Mouse (Mus musculus) forebrain, embryonic 15.5 days (tissue): ENCODE results near the gene Ccdc194. TPM values are rescaled to one million over a fixed set of nuclear protein-coding genes. Genes with fewer than 3 reads are reported as not detected.
"Not testable (repeated sequence)": the region's sequence is repeated elsewhere in the genome, so short reads cannot be mapped to it uniquely, and the experiment has no call there.

Experiments used
- ATAC-seq: fragments of 200-750 bp; cut with Nextera tagmentation; replicated peaks from 2 replicates; pipeline ENCODE4 v1.8.0; 2017; ENCODE audit warnings: mild to moderate bottlenecking, moderate TSS enrichment, moderate library complexity
- H3K27ac ChIP-seq: fragments of 300-500 bp; sonication (generic); replicated peaks from 2 replicates; pipeline ENCODE4 v1.5.1; 2015; ENCODE audit warnings: mild to moderate bottlenecking, inconsistent platforms
- H3K27me3 ChIP-seq: fragments of 300-500 bp; sonication (generic); 2 replicates; pipeline ENCODE4 v1.6.1; 2015; ENCODE audit warnings: inconsistent platforms
- H3K36me3 ChIP-seq: fragments of 300-500 bp; sonication (generic); 2 replicates; pipeline ENCODE4 v1.6.1; 2015; ENCODE audit warnings: mild to moderate bottlenecking, inconsistent platforms
- H3K4me1 ChIP-seq: fragments of 300-500 bp; sonication (generic); 2 replicates; pipeline ENCODE4 v1.6.1; 2015; ENCODE audit warnings: inconsistent platforms
- H3K4me2 ChIP-seq: fragments of 300-500 bp; sonication (generic); replicated peaks from 2 replicates; pipeline ENCODE4 v1.6.1; 2015; ENCODE audit warnings: mild to moderate bottlenecking, inconsistent platforms
- H3K4me3 ChIP-seq: fragments of 300-500 bp; sonication (generic); 2 replicates; pipeline ENCODE4 v1.5.1; 2015; ENCODE audit warnings: mild to moderate bottlenecking, inconsistent platforms
- H3K9ac ChIP-seq: fragments of 300-500 bp; sonication (generic); replicated peaks from 2 replicates; pipeline ENCODE4 v1.6.1; 2015; ENCODE audit warnings: mild to moderate bottlenecking, inconsistent platforms
- H3K9me3 ChIP-seq: fragments of 300-500 bp; sonication (generic); 2 replicates; pipeline ENCODE4 v1.6.1; 2016; ENCODE audit warnings: inconsistent platforms
- WGBS: fragments of 180-500 bp; shearing (Covaris S2); methylation state at CpG from one replicate; pipeline ENCODE4 v1.1.7; 2015; ENCODE audit warnings: mixed read lengths; 5-methylcytosine and 5-hydroxymethylcytosine counted together
- polyA plus RNA-seq: library from polyadenylated mRNA; unstranded; fragments of >200 nt; fragmentation: Nextera tagmentation; extraction: Ambion mirVana; gene quantifications from 2 replicates; pipeline ENCODE4 v1.2.1, GENCODE M21; 2015

Gene Ccdc194
- polyA plus RNA-seq, 1 experiment from 2014 or later, result 0.11 TPM

DNA sequence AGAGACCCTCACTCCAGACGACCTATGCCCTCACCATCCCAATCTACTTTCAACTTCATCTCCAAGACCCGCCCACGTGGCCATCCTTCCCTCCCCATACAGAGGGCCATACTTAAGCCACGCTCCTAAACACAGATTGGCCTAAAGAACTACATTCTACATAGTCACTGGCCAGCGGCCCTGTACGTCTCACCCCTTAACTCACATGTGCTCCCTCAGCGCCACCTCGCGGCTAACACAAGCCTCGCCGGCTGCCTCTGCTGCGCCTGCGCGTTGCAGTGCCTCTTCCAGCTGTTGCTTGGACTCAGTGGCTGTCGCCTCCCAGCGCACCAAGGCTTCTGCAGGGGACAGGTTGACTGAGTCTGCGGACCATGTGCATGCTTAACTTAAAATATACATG is 3.9 kb downstream of the Ccdc194 start:
- Histone ChIP-seq H3K4me1 (peaks cover 9% of the 10 kb centered on the region; the same call in 1 of the 2 replicates), H3K4me2 (no peak overlapping the region; the same call in 1 of the 2 replicates), H3K27me3 (peaks cover 33% of the 10 kb centered on the region), H3K27ac (no peak overlapping the region), H3K9ac (no peak overlapping the region), H3K9me3 (no peaks in the 10 kb centered on the region), H3K4me3 (no peak overlapping the region), H3K36me3 (no peaks in the 10 kb centered on the region)
- WGBS, result 3% methylated on average over 17 of the region's 17 CpGs
- ATAC-seq, result peak; percentile 55

DNA sequence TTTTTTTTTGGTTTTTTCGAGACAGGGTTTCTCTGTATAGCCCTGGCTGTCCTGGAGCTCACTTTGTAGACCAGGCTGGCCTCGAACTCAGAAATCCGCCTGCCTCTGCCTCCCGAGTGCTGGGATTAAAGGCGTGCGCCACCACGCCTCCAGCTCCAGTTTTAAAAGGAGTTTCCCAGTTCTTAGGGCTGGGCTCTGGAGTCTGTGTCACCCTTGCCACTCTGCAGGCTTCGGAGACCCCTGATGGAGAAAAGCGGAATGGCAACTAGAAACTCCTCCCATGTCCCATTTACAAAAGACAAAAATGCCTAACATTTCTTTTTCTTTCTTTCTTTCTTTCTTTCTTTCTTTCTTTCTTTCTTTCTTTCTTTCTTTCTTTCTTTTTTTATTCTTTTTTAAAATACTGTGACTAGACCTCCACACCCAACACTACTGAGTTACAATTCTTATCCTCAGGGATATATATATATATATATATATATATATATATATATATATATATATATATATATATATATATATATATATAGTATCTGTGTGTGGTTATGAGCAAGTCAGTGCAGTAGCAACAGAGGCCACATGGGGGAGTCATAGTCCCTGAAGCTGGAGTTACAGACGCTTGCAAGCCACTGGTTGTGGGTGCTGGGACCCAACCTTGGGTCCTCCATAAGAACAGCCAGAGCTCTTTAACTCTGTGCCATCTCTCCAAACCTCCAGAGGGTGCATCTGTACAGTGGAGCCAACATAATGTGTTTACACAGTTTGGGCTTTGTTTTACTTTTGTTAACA is 6.3 kb downstream of the Ccdc194 start:
- not testable (repeated sequence) for H3K4me2 ChIP-seq, ATAC-seq, H3K4me3 ChIP-seq, H3K4me1 ChIP-seq, H3K27ac ChIP-seq, H3K9ac ChIP-seq, H3K9me3 ChIP-seq, H3K36me3 ChIP-seq
- WGBS, result 30% methylated on average over 9 of the region's 10 CpGs
- peaks cover 11% of the 10 kb centered on the region; the same call in 1 of the 2 replicates for H3K27me3 ChIP-seq

DNA sequence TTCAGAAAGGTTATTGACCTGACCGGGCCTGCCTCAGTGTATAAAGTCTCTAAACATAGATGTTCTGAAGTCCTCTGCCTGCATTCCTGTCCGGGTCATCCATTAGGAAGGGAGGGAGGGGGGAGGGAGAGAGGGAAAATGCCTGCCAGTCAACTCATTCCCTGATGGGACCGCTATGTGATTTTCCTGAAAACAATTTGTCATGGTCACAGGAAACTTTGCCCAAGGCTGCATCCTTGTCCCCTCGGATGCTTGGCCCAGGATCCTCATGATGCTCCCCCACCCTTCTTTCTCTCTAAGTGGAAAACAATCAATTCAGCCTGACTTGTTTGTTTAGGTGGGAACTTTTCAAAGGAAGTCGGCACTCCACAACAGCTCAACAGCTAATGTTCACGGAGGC is 8.7 kb downstream of the Ccdc194 start:
- 0 out of 2 replicates have a peak, but pooled peaks cover 4% of the 10 kb centered on the region for H3K27me3 ChIP-seq
- H3K9me3 ChIP-seq, result no peaks in the 10 kb centered on the region
- no peaks in the 10 kb centered on the region for H3K36me3 ChIP-seq
- H3K4me3 ChIP-seq, result no peak overlapping the region
- H3K4me2 ChIP-seq, result no peak overlapping the region
- H3K4me1 ChIP-seq, result peaks cover 4% of the 10 kb centered on the region; the same call in 1 of the 2 replicates
- WGBS, result 46% methylated on average over 6 of the region's 6 CpGs
- no peak for ATAC-seq
- no peak overlapping the region for H3K27ac ChIP-seq
- no peak overlapping the region for H3K9ac ChIP-seq

DNA sequence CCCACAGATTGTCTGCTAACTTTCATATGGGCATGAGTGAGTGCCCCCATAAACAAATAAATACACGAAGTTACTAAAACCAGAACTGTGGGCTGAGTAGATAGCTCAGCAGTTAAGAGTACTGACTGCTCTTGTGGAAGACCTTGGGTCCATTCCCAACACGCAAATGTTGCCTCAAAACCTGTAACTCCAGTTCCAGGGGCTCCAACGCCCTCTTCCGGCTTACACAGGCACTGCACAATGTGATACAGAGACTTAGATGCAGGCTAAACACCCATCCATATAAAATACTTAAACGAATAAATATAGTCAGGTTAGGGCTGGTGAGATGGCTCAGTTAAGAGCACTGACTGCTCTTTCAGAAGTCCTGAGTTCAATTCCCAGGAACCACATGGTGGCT is 10.5 kb downstream of the Ccdc194 start:
- Histone ChIP-seq H3K4me3 (no peak overlapping the region), H3K9ac (no peak overlapping the region), H3K9me3 (no peaks in the 10 kb centered on the region), H3K27ac (no peak overlapping the region), H3K4me2 (no peak overlapping the region), H3K36me3 (no peaks in the 10 kb centered on the region), H3K4me1 (no peaks in the 10 kb centered on the region), H3K27me3 (peaks cover 10% of the 10 kb centered on the region; the same call in 1 of the 2 replicates)
- no peak for ATAC-seq
- 75% methylated on average over 5 of the region's 5 CpGs for WGBS

DNA sequence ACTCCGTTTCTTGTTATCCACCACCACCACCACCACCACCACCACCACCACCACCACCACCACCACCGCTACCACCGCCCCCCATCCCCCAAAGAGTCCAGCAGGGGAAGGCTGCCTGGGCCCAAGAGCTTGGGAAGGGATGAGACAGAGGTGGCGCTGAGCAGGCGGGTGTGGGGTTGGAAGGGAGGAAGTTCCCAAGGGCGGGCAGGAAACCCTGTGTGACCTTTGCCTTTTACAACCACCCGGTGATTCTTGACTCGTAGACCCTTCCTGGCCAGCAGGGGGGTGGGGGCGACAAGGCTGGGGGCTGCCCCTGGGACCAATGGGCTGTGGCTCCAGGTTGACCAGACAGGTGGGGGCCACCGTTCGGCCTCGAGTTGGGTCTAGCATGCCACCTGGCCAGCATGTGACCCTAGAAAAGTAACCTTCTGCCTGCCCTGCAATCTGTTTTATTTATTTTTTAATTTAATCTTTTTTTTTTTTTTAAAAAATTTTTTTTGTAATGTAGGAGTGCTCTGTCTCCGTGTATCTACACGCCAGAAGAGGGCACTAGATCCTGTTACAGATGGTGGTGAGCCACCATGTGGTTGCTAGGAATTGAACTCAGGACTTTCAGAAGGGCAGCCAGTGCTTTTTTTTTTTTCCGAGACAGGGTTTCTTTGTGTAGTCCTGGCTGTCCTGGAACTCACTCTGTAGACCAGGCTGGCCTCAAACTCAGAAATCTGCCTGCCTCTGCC is 12.3 kb downstream of the Ccdc194 start:
- peaks cover under 1% of the 10 kb centered on the region; the same call in 1 of the 2 replicates for H3K4me1 ChIP-seq
- H3K9ac ChIP-seq, result no peak overlapping the region
- 78% methylated on average over 15 of the region's 15 CpGs for WGBS
- H3K36me3 ChIP-seq, result no peaks in the 10 kb centered on the region
- no peak for ATAC-seq
- no peak overlapping the region for H3K4me2 ChIP-seq
- no peak overlapping the region for H3K4me3 ChIP-seq
- H3K9me3 ChIP-seq, result no peaks in the 10 kb centered on the region
- H3K27me3 ChIP-seq, result peaks cover 25% of the 10 kb centered on the region
- H3K27ac ChIP-seq, result no peak overlapping the region

DNA sequence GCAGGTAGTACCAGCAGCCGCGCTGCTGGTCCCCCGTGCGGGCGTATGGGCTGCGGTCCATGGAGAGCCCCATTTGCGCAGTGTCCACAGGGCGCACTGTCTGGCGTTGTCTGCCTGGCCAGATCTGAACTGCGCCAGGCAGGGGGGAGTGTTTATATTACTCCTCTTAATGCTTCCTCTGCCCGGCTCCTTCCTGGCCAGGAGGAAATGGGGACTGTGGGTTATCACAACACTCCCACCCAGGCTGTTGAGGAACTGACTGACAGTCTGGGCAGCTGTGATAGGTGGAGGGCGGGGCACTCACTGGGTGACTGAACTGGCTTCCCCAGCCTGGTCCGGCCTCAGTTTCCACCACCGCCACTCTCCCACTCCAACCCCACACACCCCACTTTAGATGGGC is 13.9 kb downstream of the Ccdc194 start, which contains the start of gene Plvap:
Plvap (minus strand) TSS at position 109 of the 400 bp plus-strand sequence.
- H3K9me3 ChIP-seq, result no peaks in the 10 kb centered on the region
- H3K9ac ChIP-seq, result no peak within 1 kb of the TSS
- peaks cover 12% of the 10 kb centered on the region for H3K4me1 ChIP-seq
- H3K4me2 ChIP-seq, result no peak within 1 kb of the TSS
- H3K36me3 ChIP-seq, result no peaks in the 10 kb centered on the region
- no peak within 1 kb of the TSS for H3K27ac ChIP-seq
- no peak for ATAC-seq
- peaks cover 41% of the 10 kb centered on the region for H3K27me3 ChIP-seq
- WGBS, result 79% methylated on average over 14 of the region's 14 CpGs
- no peak within 1 kb of the TSS for H3K4me3 ChIP-seq

DNA sequence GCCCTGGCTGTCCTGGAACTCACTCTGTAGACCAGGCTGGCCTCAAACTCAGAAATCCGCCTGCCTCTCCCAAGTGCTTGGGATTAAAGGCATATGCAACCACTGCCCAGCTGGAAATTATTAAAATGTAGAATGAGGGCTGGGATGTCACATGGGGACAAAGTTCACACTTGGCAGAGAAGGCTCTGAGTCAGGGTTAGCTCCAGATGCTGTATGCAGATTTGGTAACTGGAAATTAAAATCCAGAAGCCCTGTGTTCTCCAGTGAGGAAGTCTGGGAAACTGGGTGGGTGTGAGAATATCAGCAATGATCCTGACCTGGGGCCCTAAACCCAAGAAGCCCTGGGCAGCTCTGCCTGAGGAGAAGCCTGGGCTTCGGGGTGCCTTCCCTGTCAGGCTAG is 16.2 kb downstream of the Ccdc194 start:
- Histone ChIP-seq H3K27ac (no peak overlapping the region), H3K36me3 (no peaks in the 10 kb centered on the region), H3K9ac (no peak overlapping the region), H3K4me1 (peaks cover 12% of the 10 kb centered on the region), H3K4me2 (no peak overlapping the region), H3K4me3 (no peak overlapping the region), H3K27me3 (peaks cover 49% of the 10 kb centered on the region), H3K9me3 (no peaks in the 10 kb centered on the region)
- ATAC-seq, result no peak
- WGBS, result 63% methylated on average over 2 of the region's 2 CpGs

DNA sequence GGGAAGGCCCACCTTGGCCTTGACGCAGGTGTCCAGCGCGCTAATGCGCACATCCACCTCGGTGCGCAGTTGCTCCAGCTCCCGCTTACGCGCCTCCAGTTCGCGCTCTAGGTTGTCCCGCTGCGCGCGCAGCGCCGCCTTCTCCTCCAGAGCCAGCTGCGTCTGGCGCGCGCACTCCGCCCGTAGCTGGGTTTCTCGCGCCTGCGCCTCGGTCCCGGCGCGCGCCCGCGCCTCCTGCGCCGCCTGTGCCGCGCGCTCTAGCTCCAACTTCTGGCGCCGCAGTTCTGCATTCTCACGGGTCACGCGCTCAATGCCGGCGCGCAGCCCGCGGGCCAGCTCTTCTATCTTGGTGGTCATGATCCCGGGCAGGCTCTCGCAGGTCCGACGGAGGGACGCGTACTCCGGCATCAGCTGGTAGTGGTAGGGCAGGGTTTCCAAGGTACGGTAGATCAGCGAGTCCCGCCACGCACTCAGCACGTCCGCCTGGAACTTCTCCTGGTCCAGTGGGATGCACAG is 17.9 kb downstream of the Ccdc194 start:
- under 1% methylated on average over 61 of the region's 61 CpGs for WGBS
- H3K9me3 ChIP-seq, result no peaks in the 10 kb centered on the region
- H3K27me3 ChIP-seq, result peaks cover 49% of the 10 kb centered on the region
- peak overlapping the region; percentile 47 for H3K9ac ChIP-seq
- peaks cover 12% of the 10 kb centered on the region for H3K4me1 ChIP-seq
- no peak overlapping the region for H3K27ac ChIP-seq
- peak overlapping the region; percentile 72 for H3K4me2 ChIP-seq
- peak; percentile 76 for ATAC-seq
- H3K36me3 ChIP-seq, result no peaks in the 10 kb centered on the region
- peak overlapping the region; percentile 44 for H3K4me3 ChIP-seq

DNA sequence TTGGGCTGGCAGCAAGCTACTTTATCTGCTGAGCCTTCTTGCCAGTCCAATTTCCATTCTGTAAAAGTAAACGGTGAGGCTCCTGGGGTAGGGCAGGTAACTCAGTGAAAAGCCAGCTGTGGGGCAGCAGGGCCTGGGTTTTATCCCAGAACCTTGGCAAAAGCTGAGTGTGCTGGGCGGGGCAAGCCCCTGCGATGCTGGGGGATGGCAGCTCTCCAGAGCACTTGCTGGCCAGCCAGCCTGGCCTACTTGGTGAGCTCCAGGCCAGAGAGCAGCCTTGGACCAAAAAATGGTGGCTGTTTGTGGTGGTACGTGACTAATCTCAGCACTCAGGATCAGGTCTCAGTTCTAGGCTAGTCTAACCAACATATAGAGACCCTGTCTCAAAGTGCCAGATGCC is 19.5 kb downstream of the Ccdc194 start:
- 83% methylated on average over 4 of the region's 4 CpGs for WGBS
- no peak for ATAC-seq
- Histone ChIP-seq H3K4me3 (no peak overlapping the region), H3K36me3 (no peaks in the 10 kb centered on the region), H3K27ac (no peak overlapping the region), H3K9ac (no peak overlapping the region), H3K4me1 (peaks cover 12% of the 10 kb centered on the region), H3K9me3 (no peaks in the 10 kb centered on the region), H3K27me3 (peaks cover 44% of the 10 kb centered on the region), H3K4me2 (no peak overlapping the region)

DNA sequence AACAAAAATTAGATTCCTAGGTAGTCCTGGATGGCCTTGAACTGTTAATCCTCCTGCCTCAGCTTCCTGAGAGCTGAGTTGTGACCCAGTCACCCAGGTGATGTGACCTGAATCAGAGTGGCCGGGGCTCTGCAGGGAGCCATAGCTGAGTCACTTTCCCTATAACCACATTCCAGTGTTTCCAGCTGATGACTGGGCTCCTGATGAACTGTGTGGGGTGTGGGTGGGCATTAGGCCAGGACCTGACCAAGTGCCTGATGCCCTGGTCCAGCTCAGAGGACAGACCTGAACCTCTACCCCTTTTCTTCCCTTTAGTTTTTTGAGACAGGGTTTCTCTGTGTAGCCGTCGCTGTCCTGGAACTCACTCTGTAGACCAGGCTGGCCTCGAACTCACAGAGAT is 20.2 kb downstream of the Ccdc194 start:
- peaks cover 12% of the 10 kb centered on the region for H3K4me1 ChIP-seq
- 93% methylated on average over 4 of the region's 4 CpGs for WGBS
- no peak for ATAC-seq
- no peak overlapping the region for H3K27ac ChIP-seq
- H3K9ac ChIP-seq, result no peak overlapping the region
- no peak overlapping the region for H3K4me3 ChIP-seq
- H3K4me2 ChIP-seq, result no peak overlapping the region
- H3K36me3 ChIP-seq, result no peaks in the 10 kb centered on the region
- no peaks in the 10 kb centered on the region for H3K9me3 ChIP-seq
- peaks cover 42% of the 10 kb centered on the region for H3K27me3 ChIP-seq

DNA sequence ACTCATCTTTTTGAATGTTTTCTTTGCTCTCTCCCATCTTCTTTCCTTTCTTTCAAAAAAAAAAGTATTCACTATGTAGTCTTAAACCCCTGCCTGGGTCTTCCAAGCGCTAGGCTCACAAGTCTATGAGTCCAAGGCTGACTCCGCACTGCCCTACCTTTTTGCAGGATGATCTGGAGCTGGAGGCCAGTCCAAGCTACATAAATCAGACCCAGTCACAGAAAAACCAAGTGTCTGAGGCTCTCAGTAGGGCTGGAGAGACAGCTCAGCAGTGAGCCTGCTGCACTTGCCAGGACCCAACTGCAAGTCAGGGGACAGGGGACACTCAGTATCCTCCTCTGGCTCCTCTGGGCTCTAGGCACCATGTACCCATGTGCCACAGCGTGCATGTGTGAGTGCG is 21.2 kb downstream of the Ccdc194 start:
- H3K4me3 ChIP-seq, result no peak overlapping the region
- no peak for ATAC-seq
- no peaks in the 10 kb centered on the region for H3K36me3 ChIP-seq
- H3K9me3 ChIP-seq, result no peaks in the 10 kb centered on the region
- 91% methylated on average over 4 of the region's 4 CpGs for WGBS
- no peak overlapping the region for H3K27ac ChIP-seq
- H3K4me2 ChIP-seq, result no peak overlapping the region
- peaks cover 34% of the 10 kb centered on the region for H3K27me3 ChIP-seq
- no peak overlapping the region for H3K9ac ChIP-seq
- H3K4me1 ChIP-seq, result peaks cover 12% of the 10 kb centered on the region
